Mouse (Mus musculus) cerebellum, adult 2 months (tissue): Measurements from ENCODE around the gene Hnrnpd.

Experiments used
- CTCF ChIP-seq: fragments of 200-500 bp; IDR thresholded peaks from 2 replicates; pipeline ENCODE4 v1.5.1; 2011; ENCODE audit warnings: low read depth, mild to moderate bottlenecking, control low read depth, low read length, moderate library complexity, borderline replicate concordance; ENCODE audit not compliant: insufficient read depth
- POLR2A ChIP-seq: fragments of 200-500 bp; IDR thresholded peaks from 2 replicates; pipeline ENCODE4 v1.6.1; 2011; ENCODE audit warnings: low read length, control low read depth, borderline replicate concordance; ENCODE audit not compliant: insufficient read depth

GRCm38 (mm10) chr5:99941273-99941672, 37.5 kb downstream of the Hnrnpd start:
- TF ChIP-seq CTCF (no peak), POLR2A (no peak)
